Mouse (Mus musculus) lung, postnatal 4 days (tissue): ENCODE data around the gene Vopp1.

ENCODE experiments used
- DNase-seq, 2 experiments: peaks; one replicate each; pipeline ENCODE4 v3.0.0; 2021

The Vopp1 gene

GRCm38 (mm10) chr6:57701686-57702085 is 123.3 kb downstream of the Vopp1 start:
- DNase-seq: no peak

- DNase-seq: no peak
Measured at GRCm38 (mm10) chr6:57693116-57693515, 131.8 kb downstream of the Vopp1 start.

- DNase-seq: peak; percentile 88 to 90
Measured at GRCm38 (mm10) chr6:57691467-57692261, 133.3 kb downstream of the Vopp1 start, which contains the start of gene Pyurf. Gene Pyurf, minus strand, starts transcription at chr6:57692078.

- no peak for DNase-seq
Measured at GRCm38 (mm10) chr6:57684156-57684555, 140.8 kb downstream of the Vopp1 start.
